Comparison of ENCODE assay signal across 8 mouse cellular contexts in the genomic region with DNA sequence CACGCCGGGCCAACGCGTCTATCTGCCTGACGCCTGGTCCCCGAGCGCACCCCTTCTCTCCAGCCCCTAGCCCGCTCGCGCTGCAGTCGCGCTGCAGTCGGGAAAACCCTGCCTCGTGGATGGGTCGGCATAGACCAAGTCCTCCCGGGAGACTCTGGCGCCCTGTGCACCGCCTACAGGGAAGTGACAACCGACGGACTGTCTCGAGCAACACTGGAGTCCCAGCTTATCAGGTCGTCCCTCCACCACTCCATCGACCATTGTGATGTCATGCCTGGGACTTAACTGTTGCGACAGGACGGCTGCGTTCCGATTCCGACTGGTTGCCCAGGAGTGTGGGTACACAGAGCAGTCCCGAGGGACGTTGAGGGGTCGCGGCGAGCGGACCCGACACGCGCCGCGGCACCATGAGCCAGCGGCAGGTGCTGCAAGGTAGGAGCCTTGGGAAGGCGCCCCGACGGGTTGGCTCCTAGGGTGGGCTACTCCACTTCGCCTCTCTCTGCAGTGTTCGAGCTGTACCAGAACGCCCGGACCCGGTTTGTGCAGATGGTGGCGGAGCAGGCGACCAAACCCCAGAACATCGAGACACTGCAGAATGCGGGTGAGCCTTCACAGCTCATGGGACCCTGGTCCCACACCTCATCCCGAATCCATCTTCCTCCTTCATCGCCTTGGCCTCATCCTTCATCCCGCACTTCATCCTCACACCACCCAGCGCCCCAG. TPM values are rescaled to one million over a fixed set of nuclear protein-coding genes. Genes with fewer than 3 reads are reported as not detected.
A peak's percentile ranks its signal among the peaks of the same experiment; 100 is the strongest.
DNase-seq lines count a peak whose midpoint lies in the region; ATAC-seq and TF ChIP-seq lines count a peak whose summit lies in the region.

No protein-coding gene starts in this region.

- H3K27me3 ChIP-seq in heart, adult 2 months (ENCODE audit: control insufficient read depth, insufficient read depth, low read length), result peaks cover 18% of the 10 kb centered on the region
- peaks cover 52% of the 10 kb centered on the region for H3K27me3 ChIP-seq in hindbrain, embryonic 11.5 days (ENCODE audit: control insufficient read depth, insufficient read depth, low read length)
- peaks cover 40% of the 10 kb centered on the region for H3K27me3 ChIP-seq in lung, embryonic 16.5 days (ENCODE audit: control insufficient read depth, insufficient read depth, low read depth, low read length)
- peaks cover 61% of the 10 kb centered on the region for H3K27me3 ChIP-seq in small intestine, adult 2 months (ENCODE audit: control insufficient read depth, insufficient read depth, low read length)

- TF ChIP-seq EP300 in heart, adult 2 months (IDR thresholded peaks at IDR 0.05; ENCODE audit: insufficient read depth, low read depth, low read length), result no peak

- no peak overlapping the region for H3K4me2 ChIP-seq in hindbrain, embryonic 11.5 days (replicated peaks; ENCODE audit: low read depth, low read length)
- peak overlapping the region; percentile 22; the same call in 1 of the 2 replicates for H3K4me2 ChIP-seq in lung, embryonic 16.5 days (ENCODE audit: low read depth, low read length)

- no peak overlapping the region for H3K27ac ChIP-seq in heart, adult 2 months
- H3K27ac ChIP-seq in hindbrain, embryonic 11.5 days (ENCODE audit: low read depth, low read length), result no peak overlapping the region
- H3K27ac ChIP-seq in lung, embryonic 16.5 days (ENCODE audit: low read length), result no peak overlapping the region
- no peak overlapping the region for H3K27ac ChIP-seq in small intestine, adult 2 months (ENCODE audit: insufficient read depth, low read depth, low read length)

- intact Hi-C loops in heart, adult 2 months (cut with DNase I), result loop anchor here (10.0 kb wide), 1 partner anchor 576 kb away; no protein-coding TSS in a partner anchor
- intact Hi-C loops in heart, postnatal 14 days (cut with DNase I), result loop anchor here (5.0 kb wide), 1 partner anchor 92 kb away; no protein-coding TSS in a partner anchor

- no peaks in the 10 kb centered on the region for H3K9me3 ChIP-seq in hindbrain, embryonic 11.5 days (ENCODE audit: control insufficient read depth, low read length)
- H3K9me3 ChIP-seq in lung, embryonic 16.5 days (ENCODE audit: control insufficient read depth, low read length), result no peaks in the 10 kb centered on the region

- DNase-seq in heart, adult 2 months, result peak; percentile 39 to 52
- no peak for DNase-seq in heart, postnatal 14 days
- peak; percentile 56 for DNase-seq in embryo, embryonic 11 days
- peak; percentile 72 for DNase-seq in hindbrain, embryonic 11.5 days (ENCODE audit: low spot score)
- DNase-seq in urinary bladder, postnatal 4 days (ENCODE audit: low spot score in 2 of 2), result no peak

- peak overlapping the region; percentile 19; the same call in 1 of the 2 replicates for H3K4me3 ChIP-seq in heart, adult 2 months
- 0 out of 2 replicates have a peak overlapping the region, but pooled peaks have one; percentile 8 for H3K4me3 ChIP-seq in hindbrain, embryonic 11.5 days (ENCODE audit: low read depth, low read length)
- H3K4me3 ChIP-seq in lung, embryonic 16.5 days (ENCODE audit: low read length), result peak overlapping the region; percentile 23
- peak overlapping the region; percentile 33 for H3K4me3 ChIP-seq in small intestine, adult 2 months (ENCODE audit: low read depth, low read length)

- ATAC-seq in CD4-positive, CD25-positive, alpha-beta regulatory T cell, adult 4 months, result peak; percentile 10
- ATAC-seq in hindbrain, embryonic 11.5 days (ENCODE audit: low FRiP score), result no peak; the same call in 1 of the 2 replicates
- ATAC-seq in lung, embryonic 16.5 days (ENCODE audit: low read depth), result no peak

- 0 out of 2 replicates have a peak, but pooled peaks cover 2% of the 10 kb centered on the region for H3K4me1 ChIP-seq in heart, adult 2 months (ENCODE audit: control insufficient read depth, insufficient read depth, low read length)
- no peaks in the 10 kb centered on the region for H3K4me1 ChIP-seq in hindbrain, embryonic 11.5 days (replicated peaks; ENCODE audit: control insufficient read depth, insufficient read depth, low read length)
- H3K4me1 ChIP-seq in lung, embryonic 16.5 days (replicated peaks; ENCODE audit: control insufficient read depth, insufficient read depth, low read length), result peaks cover 11% of the 10 kb centered on the region; the same call in 1 of the 2 replicates
- peaks cover 7% of the 10 kb centered on the region for H3K4me1 ChIP-seq in small intestine, adult 2 months (ENCODE audit: control insufficient read depth, insufficient read depth, insufficient read length, low read length)

- no peak for TF ChIP-seq POLR2A in heart, adult 2 months (IDR thresholded peaks at IDR 0.05; ENCODE audit: insufficient read depth, low read depth, low read length)
- no peak for TF ChIP-seq POLR2A in small intestine, adult 2 months (IDR thresholded peaks at IDR 0.05; ENCODE audit: low read depth, low read length)

- H3K36me3 ChIP-seq in heart, adult 2 months (ENCODE audit: control insufficient read depth, insufficient read depth, low read length), result no peaks in the 10 kb centered on the region
- no peaks in the 10 kb centered on the region for H3K36me3 ChIP-seq in hindbrain, embryonic 11.5 days (ENCODE audit: control insufficient read depth, insufficient read depth, low read length)
- no peaks in the 10 kb centered on the region for H3K36me3 ChIP-seq in lung, embryonic 16.5 days (ENCODE audit: control insufficient read depth, insufficient read depth, low read length)
- H3K36me3 ChIP-seq in small intestine, adult 2 months (ENCODE audit: control insufficient read depth, insufficient read depth, low read length), result no peaks in the 10 kb centered on the region

- no peak for TF ChIP-seq CTCF in heart, adult 2 months (IDR thresholded peaks at IDR 0.05)
- TF ChIP-seq CTCF in small intestine, adult 2 months (IDR thresholded peaks at IDR 0.05; ENCODE audit: extremely low read depth, insufficient read length, insufficient replicate concordance, low read depth, low read length), result no peak

- no peaks in the 10 kb centered on the region for H3K79me2 ChIP-seq in heart, adult 2 months (replicated peaks; ENCODE audit: control insufficient read depth, insufficient read depth, low read length)

- 2% methylated on average over 56 of the region's 56 CpGs for WGBS in heart, adult 2 months
- under 1% methylated on average over 55 of the region's 56 CpGs for WGBS in hindbrain, embryonic 11.5 days
- WGBS in lung, embryonic 16.5 days, result under 1% methylated on average over 55 of the region's 56 CpGs
- WGBS in small intestine, adult 2 months, result 2% methylated on average over 56 of the region's 56 CpGs

- H3K9ac ChIP-seq in heart, adult 2 months (ENCODE audit: low read depth, low read length), result no peak overlapping the region
- H3K9ac ChIP-seq in hindbrain, embryonic 11.5 days (ENCODE audit: low read depth, low read length), result no peak overlapping the region
- H3K9ac ChIP-seq in lung, embryonic 16.5 days (ENCODE audit: low read length), result no peak overlapping the region

RNA-seq across cellular contexts. Expression of a gene that starts 5.0 kb away (rescaled TPM):
- under 1 TPM; 0.26 to 0.36 TPM for total RNA-seq in heart, adult 2 months (2021)
- 0.20 and 0.32 TPM in 2 replicates for polyA plus RNA-seq in heart, adult 2 months (2012; rRNA removed)
- not detected for total RNA-seq in heart, postnatal 14 days (2021)
- not detected for polyA plus RNA-seq in CD4-positive, CD25-positive, alpha-beta regulatory T cell, adult 4 months (2017; shearing (Covaris generic))
- polyA plus RNA-seq in hindbrain, embryonic 11.5 days (2014; fragmentation: Nextera tagmentation; extraction: Ambion mirVana), result 0.98 and 1.2 TPM in 2 replicates
- 0.15 TPM in 1 of 2 replicates, not detected in the other for polyA plus RNA-seq in lung, embryonic 16.5 days (2015; fragmentation: Nextera tagmentation; extraction: Ambion mirVana)
- polyA plus RNA-seq in small intestine, adult 2 months (2012; rRNA removed), result 0.27 and 0.41 TPM in 2 replicates

RNA-seq across cellular contexts. Expression of a gene that starts 22.0 kb away (rescaled TPM):
- 10 to 100 TPM; 59.2 to 70.6 TPM for total RNA-seq in heart, adult 2 months (2021)
- 22.3 and 54.4 TPM in 2 replicates for polyA plus RNA-seq in heart, adult 2 months (2012; rRNA removed)
- total RNA-seq in heart, postnatal 14 days (2021), result 10 to 100 TPM; 55.6 to 65.1 TPM
- polyA plus RNA-seq in CD4-positive, CD25-positive, alpha-beta regulatory T cell, adult 4 months (2017; shearing (Covaris generic)), result 10 to 100 TPM; 10.6 to 14.4 TPM
- polyA plus RNA-seq in hindbrain, embryonic 11.5 days (2014; fragmentation: Nextera tagmentation; extraction: Ambion mirVana), result 40.6 and 48.8 TPM in 2 replicates
- polyA plus RNA-seq in lung, embryonic 16.5 days (2015; fragmentation: Nextera tagmentation; extraction: Ambion mirVana), result 20.8 TPM in 2 replicates
- 2.1 and 3.1 TPM in 2 replicates for polyA plus RNA-seq in small intestine, adult 2 months (2012; rRNA removed)

RNA-seq across cellular contexts. Expression of a gene that starts 26.6 kb away (rescaled TPM):
- total RNA-seq in heart, adult 2 months (2021), result 100 to 1,000 TPM in 1 of 2 experiments, 10 to 100 TPM in 1; 95.0 to 102 TPM
- polyA plus RNA-seq in heart, adult 2 months (2012; rRNA removed), result 53.1 and 87.5 TPM in 2 replicates
- 100 to 1,000 TPM; 111 to 118 TPM for total RNA-seq in heart, postnatal 14 days (2021)
- 100 to 1,000 TPM; 207 to 209 TPM for polyA plus RNA-seq in CD4-positive, CD25-positive, alpha-beta regulatory T cell, adult 4 months (2017; shearing (Covaris generic))
- 152 and 161 TPM in 2 replicates for polyA plus RNA-seq in hindbrain, embryonic 11.5 days (2014; fragmentation: Nextera tagmentation; extraction: Ambion mirVana)
- 201 and 219 TPM in 2 replicates for polyA plus RNA-seq in lung, embryonic 16.5 days (2015; fragmentation: Nextera tagmentation; extraction: Ambion mirVana)
- polyA plus RNA-seq in small intestine, adult 2 months (2012; rRNA removed), result 12.8 and 19.7 TPM in 2 replicates

Comparison
In these comparisons a context has a peak if more than half of its experiments do, and no peak if none do; other contexts are left out.
1. DNase-seq: peak in heart, adult 2 months (2 of 2), embryo, embryonic 11 days (single experiment) and hindbrain, embryonic 11.5 days (single experiment); none in heart, postnatal 14 days (0 of 2) and urinary bladder, postnatal 4 days (0 of 2).
2. Peak in every context shown above with its lines, with median percentiles within 50 percentile points of each other: H3K4me3 ChIP-seq.